ENCODE assay signal across 9 mouse cellular contexts in the genomic region with DNA sequence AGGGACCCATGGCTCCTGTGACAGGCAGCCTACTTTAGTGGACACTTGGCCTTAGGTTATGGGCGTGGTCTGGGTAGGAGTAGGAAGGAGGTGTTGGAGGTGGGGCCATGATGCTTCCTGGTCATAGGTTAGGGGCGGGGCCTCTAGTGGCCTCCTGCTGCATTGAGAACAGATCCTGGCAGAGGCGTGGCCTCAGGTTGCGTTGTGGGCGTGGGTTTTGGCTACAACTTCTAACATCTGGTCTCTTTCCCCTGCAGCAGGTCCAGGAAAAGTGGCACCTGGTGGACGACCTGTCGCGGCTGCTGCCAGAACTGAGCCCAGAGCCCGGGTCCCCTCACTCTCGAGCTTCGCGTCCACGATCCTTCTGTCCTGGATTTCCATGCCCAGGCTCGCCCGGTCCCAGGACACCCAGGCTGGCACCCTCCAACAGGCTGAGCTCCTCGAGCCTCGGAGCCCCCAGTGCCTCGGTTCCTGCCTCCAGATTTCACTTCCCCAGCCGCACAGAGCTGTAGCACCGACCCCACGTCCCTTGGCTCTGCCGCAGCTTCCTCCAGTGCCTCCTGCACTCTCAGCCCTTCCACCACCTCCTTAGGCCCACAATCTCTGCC. TPM values are rescaled to one million over a fixed set of nuclear protein-coding genes. Genes with fewer than 3 reads are reported as not detected.
DNase-seq lines count a peak whose midpoint lies in the region; ATAC-seq and TF ChIP-seq lines count a peak whose summit lies in the region.
"Had no signal": no experiment of that assay in that cellular context is flagged by ENCODE, and none has a peak within 500 bp of the region (broad histone marks: within the 10 kb centered on the region; RNA-seq: fewer than 3 reads in every experiment).

No protein-coding gene starts in this region.

- DNase-seq in gastrocnemius, adult 2 months = peak; percentile 54
- DNase-seq in gastrocnemius, adult 8-10 months (ENCODE audit: low spot score in 2 of 2) = no peak
- DNase-seq in layer of hippocampus, postnatal 36 days = no peak
- no peak for DNase-seq in cerebellum, adult 2 months

- no peaks in the 10 kb centered on the region for H3K9me3 ChIP-seq in intestine, embryonic 15.5 days
- no peaks in the 10 kb centered on the region for H3K9me3 ChIP-seq in liver, embryonic 16.5 days (replicated peaks; ENCODE audit: control insufficient read depth, low read length)

- H3K36me3 ChIP-seq in intestine, embryonic 15.5 days = no peaks in the 10 kb centered on the region
- 0 out of 2 replicates have a peak, but pooled peaks cover 6% of the 10 kb centered on the region for H3K36me3 ChIP-seq in liver, embryonic 16.5 days (ENCODE audit: control insufficient read depth, insufficient read depth)
- H3K36me3 ChIP-seq in small intestine, adult 2 months (ENCODE audit: control insufficient read depth, insufficient read depth, low read length) = no peaks in the 10 kb centered on the region

- H3K4me2 ChIP-seq in intestine, embryonic 15.5 days (replicated peaks) = peak overlapping the region; percentile 64
- peak overlapping the region; percentile 75 for H3K4me2 ChIP-seq in liver, embryonic 16.5 days (ENCODE audit: low read depth, low read length)

- H3K27me3 ChIP-seq in intestine, embryonic 15.5 days (replicated peaks) = no peaks in the 10 kb centered on the region
- no peaks in the 10 kb centered on the region for H3K27me3 ChIP-seq in liver, embryonic 16.5 days (ENCODE audit: control insufficient read depth, insufficient read depth, low read depth, low read length)
- no peaks in the 10 kb centered on the region for H3K27me3 ChIP-seq in small intestine, adult 2 months (ENCODE audit: control insufficient read depth, insufficient read depth, low read length)
- no peaks in the 10 kb centered on the region for H3K27me3 ChIP-seq in cerebellum, adult 2 months (ENCODE audit: control insufficient read depth, insufficient read depth, low read length)

- H3K4me1 ChIP-seq in bone marrow macrophage, adult 2 months (ENCODE audit: control insufficient read depth, insufficient read depth, low read length) = peaks cover 3% of the 10 kb centered on the region; the same call in 1 of the 2 replicates
- H3K4me1 ChIP-seq in intestine, embryonic 15.5 days (replicated peaks) = peaks cover 21% of the 10 kb centered on the region
- H3K4me1 ChIP-seq in liver, embryonic 16.5 days (ENCODE audit: control insufficient read depth, low read depth, low read length) = peaks cover 60% of the 10 kb centered on the region
- H3K4me1 ChIP-seq in small intestine, adult 2 months (ENCODE audit: control insufficient read depth, insufficient read depth, insufficient read length, low read length) = peaks cover 13% of the 10 kb centered on the region
- no peaks in the 10 kb centered on the region for H3K4me1 ChIP-seq in cerebellum, adult 2 months (ENCODE audit: control insufficient read depth, insufficient read depth, low read length)

- 8% methylated on average over 22 of the region's 22 CpGs for WGBS in intestine, embryonic 15.5 days
- 5% methylated on average over 22 of the region's 22 CpGs for WGBS in liver, embryonic 16.5 days (ENCODE audit: insufficient replicate concordance)
- WGBS in small intestine, adult 2 months = 7% methylated on average over 22 of the region's 22 CpGs
- 22% methylated on average over 22 of the region's 22 CpGs for WGBS in cerebellum, adult 2 months

- TF ChIP-seq POLR2A in bone marrow macrophage, adult 2 months (IDR thresholded peaks at IDR 0.05; ENCODE audit: borderline replicate concordance, low read depth, low read length) = no peak
- TF ChIP-seq POLR2A in small intestine, adult 2 months (IDR thresholded peaks at IDR 0.05; ENCODE audit: low read depth, low read length) = peak; percentile 46; the same call in 1 of the 2 replicates
- no peak for TF ChIP-seq POLR2A in cerebellum, adult 2 months (IDR thresholded peaks at IDR 0.05; ENCODE audit: borderline replicate concordance, insufficient read depth, low read length)

- peak overlapping the region; percentile 43 for H3K4me3 ChIP-seq in gastrocnemius, adult 2 months
- peak overlapping the region; percentile 29 for H3K4me3 ChIP-seq in bone marrow macrophage, adult 2 months (ENCODE audit: insufficient read depth, low read length)
- H3K4me3 ChIP-seq in intestine, embryonic 15.5 days (replicated peaks) = peak overlapping the region; percentile 24
- peak overlapping the region; percentile 52 for H3K4me3 ChIP-seq in liver, embryonic 16.5 days (ENCODE audit: low read depth, low read length)
- peak overlapping the region; percentile 69 for H3K4me3 ChIP-seq in small intestine, adult 2 months (ENCODE audit: low read depth, low read length)
- H3K4me3 ChIP-seq in cerebellum, adult 2 months (replicated peaks; ENCODE audit: insufficient read depth, low read depth, low read length) = no peak overlapping the region

- peak overlapping the region; percentile 47 for H3K9ac ChIP-seq in intestine, embryonic 15.5 days
- H3K9ac ChIP-seq in liver, embryonic 16.5 days (ENCODE audit: low read depth, low read length) = peak overlapping the region; percentile 64

- ATAC-seq in intestine, embryonic 15.5 days = peak; percentile 83
- ATAC-seq in liver, embryonic 16.5 days (ENCODE audit: low read depth) = peak; percentile 84

- intact Hi-C loops in gastrocnemius, adult 2 months (cut with DNase I) = no loop called here

- no peak overlapping the region for H3K27ac ChIP-seq in gastrocnemius, adult 2 months
- peak overlapping the region; percentile 5 for H3K27ac ChIP-seq in bone marrow macrophage, adult 2 months (ENCODE audit: insufficient read depth, low read depth, low read length)
- peak overlapping the region; percentile 88 for H3K27ac ChIP-seq in intestine, embryonic 15.5 days
- H3K27ac ChIP-seq in liver, embryonic 16.5 days (ENCODE audit: low read length) = peak overlapping the region; percentile 84
- peak overlapping the region; percentile 96 for H3K27ac ChIP-seq in small intestine, adult 2 months (ENCODE audit: insufficient read depth, low read depth, low read length)
- H3K27ac ChIP-seq in cerebellum, adult 2 months (ENCODE audit: insufficient read depth, low read length) = no peak overlapping the region

- TF ChIP-seq CTCF in gastrocnemius, adult 2 months (IDR thresholded peaks at IDR 0.05) = no peak
- no peak for TF ChIP-seq CTCF in bone marrow macrophage, adult 2 months (IDR thresholded peaks at IDR 0.05; ENCODE audit: low read depth, low read length)
- no peak for TF ChIP-seq CTCF in small intestine, adult 2 months (IDR thresholded peaks at IDR 0.05; ENCODE audit: extremely low read depth, insufficient read length, insufficient replicate concordance, low read depth, low read length)
- TF ChIP-seq CTCF in cerebellum, adult 2 months (IDR thresholded peaks at IDR 0.05; ENCODE audit: borderline replicate concordance, insufficient read depth, low read depth, low read length) = no peak

RNA-seq across cellular contexts. Expression of a gene that starts 5.1 kb away (rescaled TPM):
- not detected for total RNA-seq in gastrocnemius, adult 2 months (2021)
- total RNA-seq in gastrocnemius, adult 8-10 months (2022) = not detected
- not detected in 2 replicates for polyA plus RNA-seq in bone marrow macrophage, adult 2 months (2012; ENCODE audit: insufficient read depth, insufficient read length, missing spikeins)
- 1.1 and 1.2 TPM in 2 replicates for polyA plus RNA-seq in intestine, embryonic 15.5 days (2015; fragmentation: Nextera tagmentation; extraction: Ambion mirVana)
- polyA plus RNA-seq in liver, embryonic 16.5 days (2015; fragmentation: Nextera tagmentation; extraction: Ambion mirVana) = 74.2 and 77.0 TPM in 2 replicates
- polyA plus RNA-seq in small intestine, adult 2 months (2012; rRNA removed) = 0.09 and 0.47 TPM in 2 replicates
- total RNA-seq in layer of hippocampus, postnatal 36 days (2021) = under 1 TPM in 1 of 2 experiments, not detected in 1; 0.61 TPM
- 0.16 TPM in 1 of 2 replicates, not detected in the other for polyA plus RNA-seq in cerebellum, adult 2 months (2012; rRNA removed)
- polyA plus RNA-seq: testis, adult 2 months had no signal

RNA-seq across cellular contexts. Expression of a gene that starts 10.4 kb away (rescaled TPM):
- 1 to 10 TPM; 4.3 to 4.5 TPM for total RNA-seq in gastrocnemius, adult 2 months (2021)
- 1 to 10 TPM; 2.4 to 6.4 (median 4.5) TPM for total RNA-seq in gastrocnemius, adult 8-10 months (2022)
- 16.7 and 36.7 TPM in 2 replicates for polyA plus RNA-seq in bone marrow macrophage, adult 2 months (2012; ENCODE audit: insufficient read depth, insufficient read length, missing spikeins)
- polyA plus RNA-seq in intestine, embryonic 15.5 days (2015; fragmentation: Nextera tagmentation; extraction: Ambion mirVana) = 28.3 and 34.7 TPM in 2 replicates
- 45.6 and 46.2 TPM in 2 replicates for polyA plus RNA-seq in liver, embryonic 16.5 days (2015; fragmentation: Nextera tagmentation; extraction: Ambion mirVana)
- polyA plus RNA-seq in small intestine, adult 2 months (2012; rRNA removed) = 53.5 and 84.7 TPM in 2 replicates
- total RNA-seq in layer of hippocampus, postnatal 36 days (2021) = 1 to 10 TPM; 7.3 to 9.7 TPM
- polyA plus RNA-seq in cerebellum, adult 2 months (2012; rRNA removed) = 10.9 and 13.7 TPM in 2 replicates

RNA-seq across cellular contexts. Expression of a gene that starts 10.5 kb away (rescaled TPM):
- total RNA-seq in gastrocnemius, adult 2 months (2021) = 1 to 10 TPM; 1.0 TPM
- total RNA-seq in gastrocnemius, adult 8-10 months (2022) = under 1 TPM; 0.38 to 0.89 (median 0.43) TPM
- 2.1 and 2.7 TPM in 2 replicates for polyA plus RNA-seq in bone marrow macrophage, adult 2 months (2012; ENCODE audit: insufficient read depth, insufficient read length, missing spikeins)
- polyA plus RNA-seq in intestine, embryonic 15.5 days (2015; fragmentation: Nextera tagmentation; extraction: Ambion mirVana) = 6.6 and 7.7 TPM in 2 replicates
- polyA plus RNA-seq in liver, embryonic 16.5 days (2015; fragmentation: Nextera tagmentation; extraction: Ambion mirVana) = 16.0 and 16.3 TPM in 2 replicates
- polyA plus RNA-seq in small intestine, adult 2 months (2012; rRNA removed) = 34.3 and 59.6 TPM in 2 replicates
- total RNA-seq in layer of hippocampus, postnatal 36 days (2021) = under 1 TPM; 0.47 to 0.83 TPM
- 0.17 and 0.29 TPM in 2 replicates for polyA plus RNA-seq in cerebellum, adult 2 months (2012; rRNA removed)

RNA-seq across cellular contexts. Expression of a gene that starts 17.1 kb away (rescaled TPM):
- total RNA-seq in gastrocnemius, adult 2 months (2021) = 1 to 10 TPM in 1 of 2 experiments, under 1 TPM in 1; 0.86 to 1.6 TPM
- 1 to 10 TPM in 2 of 4 experiments, under 1 TPM in 1, not detected in 1; 0.46 to 1.2 (median 1.1) TPM for total RNA-seq in gastrocnemius, adult 8-10 months (2022)
- 4.0 and 5.0 TPM in 2 replicates for polyA plus RNA-seq in bone marrow macrophage, adult 2 months (2012; ENCODE audit: insufficient read depth, insufficient read length, missing spikeins)
- polyA plus RNA-seq in intestine, embryonic 15.5 days (2015; fragmentation: Nextera tagmentation; extraction: Ambion mirVana) = 0.26 and 0.38 TPM in 2 replicates
- 0.38 and 0.64 TPM in 2 replicates for polyA plus RNA-seq in liver, embryonic 16.5 days (2015; fragmentation: Nextera tagmentation; extraction: Ambion mirVana)
- polyA plus RNA-seq in small intestine, adult 2 months (2012; rRNA removed) = 0.06 TPM in 1 of 2 replicates, not detected in the other
- total RNA-seq in layer of hippocampus, postnatal 36 days (2021) = 1 to 10 TPM; 1.5 to 1.7 TPM
- polyA plus RNA-seq in cerebellum, adult 2 months (2012; rRNA removed) = 0.78 and 0.93 TPM in 2 replicates
- polyA plus RNA-seq: testis, adult 2 months had no signal

RNA-seq across cellular contexts. Expression of a gene that starts 17.1 kb away (rescaled TPM):
- 100 to 1,000 TPM; 169 to 173 TPM for total RNA-seq in gastrocnemius, adult 2 months (2021)
- total RNA-seq in gastrocnemius, adult 8-10 months (2022) = 100 to 1,000 TPM; 182 to 198 (median 184) TPM
- 183 and 189 TPM in 2 replicates for polyA plus RNA-seq in bone marrow macrophage, adult 2 months (2012; ENCODE audit: insufficient read depth, insufficient read length, missing spikeins)
- 135 and 151 TPM in 2 replicates for polyA plus RNA-seq in intestine, embryonic 15.5 days (2015; fragmentation: Nextera tagmentation; extraction: Ambion mirVana)
- 48.6 and 55.5 TPM in 2 replicates for polyA plus RNA-seq in liver, embryonic 16.5 days (2015; fragmentation: Nextera tagmentation; extraction: Ambion mirVana)
- polyA plus RNA-seq in small intestine, adult 2 months (2012; rRNA removed) = 183 and 229 TPM in 2 replicates
- 10 to 100 TPM; 10.4 to 16.9 TPM for total RNA-seq in layer of hippocampus, postnatal 36 days (2021)
- polyA plus RNA-seq in cerebellum, adult 2 months (2012; rRNA removed) = 14.0 and 14.7 TPM in 2 replicates

Comparison
In these comparisons a context has a peak if more than half of its experiments do, and no peak if none do; other contexts are left out.
1. H3K27ac ChIP-seq: peak in bone marrow macrophage, adult 2 months (single experiment), intestine, embryonic 15.5 days (single experiment), liver, embryonic 16.5 days (single experiment) and small intestine, adult 2 months (single experiment); none in gastrocnemius, adult 2 months (single experiment) and cerebellum, adult 2 months (single experiment).
2. RNA of a gene that starts 5.1 kb away (polyA plus RNA-seq): 74.2 to 77.0 TPM in liver, embryonic 16.5 days; 1.1 to 1.2 TPM in intestine, embryonic 15.5 days, 0.09 to 0.47 TPM in small intestine, adult 2 months, 0.16 TPM in cerebellum, adult 2 months and not detected in bone marrow macrophage, adult 2 months; every median in the first group is over 10 times any median in the second.